Mouse (Mus musculus) midbrain, embryonic 15.5 days (tissue): Measurements from ENCODE around the gene Tubgcp6. TPM values are rescaled to one million over a fixed set of nuclear protein-coding genes. Genes with fewer than 3 reads are reported as not detected.

Experiments
- ATAC-seq: fragments of 200-750 bp; cut with Nextera tagmentation; replicated peaks from 2 replicates; pipeline ENCODE4 v1.8.0; 2017; ENCODE audit warnings: moderate TSS enrichment
- H3K27ac ChIP-seq: fragments of 300-500 bp; sonication (generic); 2 replicates; pipeline ENCODE4 v1.5.1; 2015; ENCODE audit warnings: mild to moderate bottlenecking, inconsistent platforms
- H3K27me3 ChIP-seq: fragments of 300-500 bp; sonication (generic); replicated peaks from 2 replicates; pipeline ENCODE4 v1.6.1; 2015; ENCODE audit warnings: inconsistent platforms
- H3K36me3 ChIP-seq: fragments of 300-500 bp; sonication (generic); replicated peaks from 2 replicates; pipeline ENCODE4 v1.6.1; 2015; ENCODE audit warnings: inconsistent platforms
- H3K4me1 ChIP-seq: fragments of 300-500 bp; sonication (generic); 2 replicates; pipeline ENCODE4 v1.6.1; 2015; ENCODE audit warnings: inconsistent platforms
- H3K4me2 ChIP-seq: fragments of 300-500 bp; sonication (generic); 2 replicates; pipeline ENCODE4 v1.6.1; 2015; ENCODE audit warnings: inconsistent platforms, mild to moderate bottlenecking, moderate library complexity
- H3K4me3 ChIP-seq: fragments of 300-500 bp; sonication (generic); 2 replicates; pipeline ENCODE4 v1.5.1; 2015; ENCODE audit warnings: mild to moderate bottlenecking, inconsistent platforms
- H3K9ac ChIP-seq: fragments of 300-500 bp; sonication (generic); 2 replicates; pipeline ENCODE4 v1.6.1; 2015; ENCODE audit warnings: mild to moderate bottlenecking, inconsistent platforms
- H3K9me3 ChIP-seq: fragments of 300-500 bp; sonication (generic); 2 replicates; pipeline ENCODE4 v1.6.1; 2016; ENCODE audit warnings: inconsistent platforms
- WGBS: fragments of 180-500 bp; shearing (Covaris S2); methylation state at CpG from one replicate; pipeline ENCODE4 v1.1.7; 2015; ENCODE audit warnings: mixed read lengths; 5-methylcytosine and 5-hydroxymethylcytosine counted together
- polyA plus RNA-seq: library from polyadenylated mRNA; unstranded; fragments of >200 nt; fragmentation: Nextera tagmentation; extraction: Ambion mirVana; gene quantifications from 2 replicates; pipeline ENCODE4 v1.2.1, GENCODE M21; 2015

Gene Tubgcp6
- polyA plus RNA-seq, 1 experiment from 2014 or later, result 20.1 TPM

GRCm38 (mm10) chr15:89073993-89074603 lies 48.8 kb downstream of the Tubgcp6 start:
- peak overlapping the region; percentile 91; the same call in 1 of the 2 replicates for H3K9ac ChIP-seq
- H3K4me2 ChIP-seq, result 0 out of 2 replicates have a peak overlapping the region, but pooled peaks have one; percentile 88
- WGBS, result 86% methylated on average over 10 of the region's 10 CpGs
- peak overlapping the region; percentile 90 for H3K27ac ChIP-seq
- peaks cover 4% of the 10 kb centered on the region; the same call in 1 of the 2 replicates for H3K36me3 ChIP-seq
- H3K9me3 ChIP-seq, result no peaks in the 10 kb centered on the region
- no peak for ATAC-seq
- no peak overlapping the region for H3K4me3 ChIP-seq
- H3K4me1 ChIP-seq, result peaks cover 37% of the 10 kb centered on the region
- H3K27me3 ChIP-seq, result no peaks in the 10 kb centered on the region; the same call in 1 of the 2 replicates

- H3K27ac ChIP-seq, result no peak overlapping the region
- no peak overlapping the region for H3K9ac ChIP-seq
- no peak for ATAC-seq
- no peak overlapping the region for H3K4me3 ChIP-seq
- H3K36me3 ChIP-seq, result peaks cover 6% of the 10 kb centered on the region; the same call in 1 of the 2 replicates
- H3K27me3 ChIP-seq, result peaks cover 25% of the 10 kb centered on the region
- peaks cover 12% of the 10 kb centered on the region for H3K4me1 ChIP-seq
- no peak overlapping the region for H3K4me2 ChIP-seq
- 77% methylated on average over 24 of the region's 24 CpGs for WGBS
- H3K9me3 ChIP-seq, result no peaks in the 10 kb centered on the region
These were observed 52.3 kb downstream of the Tubgcp6 start for GRCm38 (mm10) chr15:89070606-89071005.

GRCm38 (mm10) chr15:89069336-89069840 lies 53.5 kb downstream of the Tubgcp6 start:
- Histone ChIP-seq H3K36me3 (peaks cover 6% of the 10 kb centered on the region; the same call in 1 of the 2 replicates), H3K4me2 (no peak overlapping the region), H3K4me1 (peaks cover under 1% of the 10 kb centered on the region; the same call in 1 of the 2 replicates), H3K9ac (no peak overlapping the region), H3K27me3 (peaks cover 27% of the 10 kb centered on the region), H3K27ac (no peak overlapping the region), H3K9me3 (no peaks in the 10 kb centered on the region), H3K4me3 (no peak overlapping the region)
- no peak for ATAC-seq
- WGBS, result 86% methylated on average over 19 of the region's 19 CpGs

GRCm38 (mm10) chr15:89068226-89068625 lies 54.7 kb downstream of the Tubgcp6 start:
- Histone ChIP-seq H3K9me3 (no peaks in the 10 kb centered on the region), H3K27me3 (peaks cover 27% of the 10 kb centered on the region), H3K36me3 (peaks cover 6% of the 10 kb centered on the region; the same call in 1 of the 2 replicates), H3K27ac (no peak overlapping the region), H3K4me1 (no peaks in the 10 kb centered on the region), H3K4me3 (no peak overlapping the region), H3K9ac (no peak overlapping the region), H3K4me2 (no peak overlapping the region)
- no peak for ATAC-seq
- 45% methylated on average over 26 of the region's 26 CpGs for WGBS

- H3K4me3 ChIP-seq, result no peak overlapping the region
- no peak for ATAC-seq
- H3K9me3 ChIP-seq, result no peaks in the 10 kb centered on the region
- no peak overlapping the region for H3K4me2 ChIP-seq
- peaks cover 6% of the 10 kb centered on the region; the same call in 1 of the 2 replicates for H3K36me3 ChIP-seq
- H3K4me1 ChIP-seq, result no peaks in the 10 kb centered on the region
- H3K27ac ChIP-seq, result no peak overlapping the region
- 50% methylated on average over 35 of the region's 35 CpGs for WGBS
- peaks cover 27% of the 10 kb centered on the region for H3K27me3 ChIP-seq
- no peak overlapping the region for H3K9ac ChIP-seq
These were observed 55.3 kb downstream of the Tubgcp6 start for GRCm38 (mm10) chr15:89067609-89068008.

- H3K4me3 ChIP-seq, result no peak overlapping the region
- H3K4me2 ChIP-seq, result no peak overlapping the region
- 0 out of 2 replicates have a peak, but pooled peaks cover 6% of the 10 kb centered on the region for H3K36me3 ChIP-seq
- H3K27ac ChIP-seq, result no peak overlapping the region
- no peak for ATAC-seq
- H3K9me3 ChIP-seq, result no peaks in the 10 kb centered on the region
- H3K4me1 ChIP-seq, result peaks cover 13% of the 10 kb centered on the region
- 94% methylated on average over 5 of the region's 5 CpGs for whole genome bisulfite sequencing
- H3K27me3 ChIP-seq, result peaks cover 27% of the 10 kb centered on the region
- H3K9ac ChIP-seq, result no peak overlapping the region
These were observed 58.0 kb downstream of the Tubgcp6 start for GRCm38 (mm10) chr15:89064891-89065290.

- H3K4me2 ChIP-seq, result no peak overlapping the region
- H3K27me3 ChIP-seq, result peaks cover 27% of the 10 kb centered on the region
- H3K36me3 ChIP-seq, result 0 out of 2 replicates have a peak, but pooled peaks cover 3% of the 10 kb centered on the region
- no peak overlapping the region for H3K4me3 ChIP-seq
- H3K9me3 ChIP-seq, result no peaks in the 10 kb centered on the region
- H3K9ac ChIP-seq, result no peak overlapping the region
- no peak overlapping the region for H3K27ac ChIP-seq
- ATAC-seq, result no peak
- peaks cover 21% of the 10 kb centered on the region for H3K4me1 ChIP-seq
- 72% methylated on average over 6 of the region's 6 CpGs for WGBS
These were observed 59.4 kb downstream of the Tubgcp6 start for GRCm38 (mm10) chr15:89063536-89063935.

GRCm38 (mm10) chr15:89063001-89063400 lies 59.9 kb downstream of the Tubgcp6 start:
- no peak overlapping the region for H3K27ac ChIP-seq
- H3K4me1 ChIP-seq, result peaks cover 21% of the 10 kb centered on the region
- no peak overlapping the region for H3K4me2 ChIP-seq
- H3K4me3 ChIP-seq, result no peak overlapping the region
- no peak for ATAC-seq
- H3K27me3 ChIP-seq, result peaks cover 27% of the 10 kb centered on the region
- 81% methylated on average over 7 of the region's 7 CpGs for WGBS
- no peak overlapping the region for H3K9ac ChIP-seq
- H3K36me3 ChIP-seq, result 0 out of 2 replicates have a peak, but pooled peaks cover 3% of the 10 kb centered on the region
- H3K9me3 ChIP-seq, result no peaks in the 10 kb centered on the region

- Histone ChIP-seq H3K9me3 (no peaks in the 10 kb centered on the region), H3K9ac (no peak overlapping the region), H3K4me2 (no peak overlapping the region), H3K4me3 (no peak overlapping the region), H3K4me1 (peaks cover 21% of the 10 kb centered on the region), H3K36me3 (no peaks in the 10 kb centered on the region), H3K27me3 (peaks cover 22% of the 10 kb centered on the region), H3K27ac (no peak overlapping the region)
- ATAC-seq, result no peak
- 87% methylated on average over 5 of the region's 5 CpGs for WGBS
These were observed 60.4 kb downstream of the Tubgcp6 start for GRCm38 (mm10) chr15:89062518-89062910.

GRCm38 (mm10) chr15:89061761-89062517 lies 61.0 kb downstream of the Tubgcp6 start:
- Histone ChIP-seq H3K4me2 (no peak overlapping the region; the same call in 1 of the 2 replicates), H3K9ac (no peak overlapping the region), H3K27ac (no peak overlapping the region), H3K4me3 (no peak overlapping the region), H3K9me3 (no peaks in the 10 kb centered on the region), H3K27me3 (peaks cover 16% of the 10 kb centered on the region), H3K4me1 (peaks cover 21% of the 10 kb centered on the region), H3K36me3 (no peaks in the 10 kb centered on the region)
- ATAC-seq, result no peak
- WGBS, result 86% methylated on average over 6 of the region's 6 CpGs

GRCm38 (mm10) chr15:89060811-89061460 lies 62.0 kb downstream of the Tubgcp6 start:
- Histone ChIP-seq H3K27me3 (peaks cover 9% of the 10 kb centered on the region), H3K4me3 (peak overlapping the region; percentile 78), H3K36me3 (no peaks in the 10 kb centered on the region), H3K4me1 (peaks cover 21% of the 10 kb centered on the region), H3K27ac (no peak overlapping the region), H3K9me3 (no peaks in the 10 kb centered on the region), H3K9ac (peak overlapping the region; percentile 76), H3K4me2 (peak overlapping the region; percentile 63)
- WGBS, result 90% methylated on average over 12 of the region's 12 CpGs
- peak; percentile 28; the same call in 1 of the 2 replicates for ATAC-seq
